Mouse (Mus musculus): ENCODE measurements around the gene Hipk4. TPM values are rescaled to one million over a fixed set of nuclear protein-coding genes. Genes with fewer than 3 reads are reported as not detected.
"Not testable (repeated sequence)": the region's sequence is repeated elsewhere in the genome, so short reads cannot be mapped to it uniquely, and the experiment has no call there.

The Hipk4 gene
- polyA plus RNA-seq, 1 experiment from 2014 or later: 0.56 TPM

- peak; percentile 2; the same call in 1 of the 2 replicates for ATAC-seq
- H3K4me1 ChIP-seq: peaks cover 26% of the 10 kb centered on the region
- peak overlapping the region; percentile 76 for H3K4me3 ChIP-seq
- no peaks in the 10 kb centered on the region for H3K9me3 ChIP-seq (replicated peaks)
- H3K36me3 ChIP-seq (ENCODE audit: poor library complexity, severe bottlenecking): no peaks in the 10 kb centered on the region
- no peak overlapping the region for H3K27ac ChIP-seq
- WGBS: 6% methylated on average over 13 of the region's 13 CpGs
- H3K9ac ChIP-seq: peak overlapping the region; percentile 9; the same call in 1 of the 2 replicates
- H3K27me3 ChIP-seq: peaks cover 9% of the 10 kb centered on the region; the same call in 1 of the 2 replicates
- H3K4me2 ChIP-seq: peak overlapping the region; percentile 66
Observed at GRCm38 (mm10) chr7:27486102-27486769, 36.8 kb upstream of the Hipk4 start.

GRCm38 (mm10) chr7:27486770-27487697, 36.0 kb upstream of the Hipk4 start, which contains the start of gene Sertad1:
Gene Sertad1 (plus strand): TSS chr7:27486910.
- H3K9me3 ChIP-seq (replicated peaks): no peaks in the 10 kb centered on the region
- peak within 1 kb of the TSS; percentile 72 for H3K9ac ChIP-seq
- peak within 1 kb of the TSS; percentile 66 for H3K4me2 ChIP-seq
- H3K4me3 ChIP-seq: peak within 1 kb of the TSS; percentile 76
- H3K36me3 ChIP-seq (ENCODE audit: poor library complexity, severe bottlenecking): no peaks in the 10 kb centered on the region
- peak; percentile 99 for ATAC-seq
- peaks cover 18% of the 10 kb centered on the region; the same call in 1 of the 2 replicates for H3K4me1 ChIP-seq
- H3K27me3 ChIP-seq: peaks cover 9% of the 10 kb centered on the region; the same call in 1 of the 2 replicates
- under 1% methylated on average over 70 of the region's 80 CpGs for WGBS
- peak within 1 kb of the TSS; percentile 85 for H3K27ac ChIP-seq

- H3K27ac ChIP-seq: no peak overlapping the region
- no peaks in the 10 kb centered on the region for H3K36me3 ChIP-seq (ENCODE audit: poor library complexity, severe bottlenecking)
- H3K4me2 ChIP-seq: peak overlapping the region; percentile 66
- H3K9me3 ChIP-seq (replicated peaks): no peaks in the 10 kb centered on the region
- H3K4me1 ChIP-seq: peaks cover 17% of the 10 kb centered on the region; the same call in 1 of the 2 replicates
- peak overlapping the region; percentile 76 for H3K4me3 ChIP-seq
- peak overlapping the region; percentile 72 for H3K9ac ChIP-seq
- 3% methylated on average over 13 of the region's 13 CpGs for WGBS
- H3K27me3 ChIP-seq: peaks cover 9% of the 10 kb centered on the region; the same call in 1 of the 2 replicates
- no peak for ATAC-seq
Observed at GRCm38 (mm10) chr7:27487740-27488268, 35.3 kb upstream of the Hipk4 start.

GRCm38 (mm10) chr7:27489270-27489869, 33.7 kb upstream of the Hipk4 start:
- WGBS: 93% methylated on average over 25 of the region's 25 CpGs

GRCm38 (mm10) chr7:27490227-27490542, 32.9 kb upstream of the Hipk4 start:
- H3K27ac ChIP-seq: peak overlapping the region; percentile 45; the same call in 1 of the 2 replicates
- H3K9ac ChIP-seq: peak overlapping the region; percentile 63
- H3K27me3 ChIP-seq: peaks cover 9% of the 10 kb centered on the region; the same call in 1 of the 2 replicates
- H3K4me2 ChIP-seq: peak overlapping the region; percentile 62
- peak overlapping the region; percentile 39 for H3K4me3 ChIP-seq
- no peaks in the 10 kb centered on the region for H3K9me3 ChIP-seq (replicated peaks)
- peaks cover 17% of the 10 kb centered on the region; the same call in 1 of the 2 replicates for H3K4me1 ChIP-seq
- no peak for ATAC-seq
- WGBS: 51% methylated on average over 4 of the region's 4 CpGs
- no peaks in the 10 kb centered on the region for H3K36me3 ChIP-seq (ENCODE audit: poor library complexity, severe bottlenecking)

More at GRCm38 (mm10) chr7:27489270-27489869, 33.7 kb upstream of the Hipk4 start:
- Histone ChIP-seq H3K27me3 (peaks cover 9% of the 10 kb centered on the region; the same call in 1 of the 2 replicates), H3K9me3 (replicated peaks) (no peaks in the 10 kb centered on the region), H3K4me3 (no peak overlapping the region), H3K4me2 (no peak overlapping the region), H3K4me1 (peaks cover 17% of the 10 kb centered on the region; the same call in 1 of the 2 replicates), H3K27ac (no peak overlapping the region; the same call in 1 of the 2 replicates), H3K9ac (no peak overlapping the region), H3K36me3 (ENCODE audit: poor library complexity, severe bottlenecking) (no peaks in the 10 kb centered on the region)
- no peak for ATAC-seq

- ATAC-seq: peak; percentile 19; the same call in 1 of the 2 replicates
- peaks cover 9% of the 10 kb centered on the region; the same call in 1 of the 2 replicates for H3K27me3 ChIP-seq
- peak overlapping the region; percentile 62 for H3K4me2 ChIP-seq
- no peaks in the 10 kb centered on the region for H3K36me3 ChIP-seq (ENCODE audit: poor library complexity, severe bottlenecking)
- peaks cover 17% of the 10 kb centered on the region; the same call in 1 of the 2 replicates for H3K4me1 ChIP-seq
- 1% methylated on average over 29 of the region's 33 CpGs for WGBS
- H3K9me3 ChIP-seq (replicated peaks): no peaks in the 10 kb centered on the region
- peak overlapping the region; percentile 39 for H3K4me3 ChIP-seq
- peak overlapping the region; percentile 45; the same call in 1 of the 2 replicates for H3K27ac ChIP-seq
- H3K9ac ChIP-seq: peak overlapping the region; percentile 63
Observed at GRCm38 (mm10) chr7:27490543-27491329, 32.3 kb upstream of the Hipk4 start.

- 85% methylated on average over 7 of the region's 7 CpGs for WGBS
- no peak overlapping the region for H3K9ac ChIP-seq
- no peak overlapping the region for H3K27ac ChIP-seq
- peaks cover 9% of the 10 kb centered on the region; the same call in 1 of the 2 replicates for H3K27me3 ChIP-seq
- ATAC-seq: no peak
- no peaks in the 10 kb centered on the region for H3K36me3 ChIP-seq (ENCODE audit: poor library complexity, severe bottlenecking)
- no peaks in the 10 kb centered on the region for H3K9me3 ChIP-seq (replicated peaks)
- peaks cover 14% of the 10 kb centered on the region; the same call in 1 of the 2 replicates for H3K4me1 ChIP-seq
- H3K4me2 ChIP-seq: no peak overlapping the region
- no peak overlapping the region for H3K4me3 ChIP-seq
Observed at GRCm38 (mm10) chr7:27491856-27492255, 31.2 kb upstream of the Hipk4 start.

- H3K9me3 ChIP-seq (replicated peaks): no peaks in the 10 kb centered on the region
- peaks cover 9% of the 10 kb centered on the region; the same call in 1 of the 2 replicates for H3K27me3 ChIP-seq
- no peak overlapping the region for H3K4me2 ChIP-seq
- 86% methylated on average over 3 of the region's 3 CpGs for WGBS
- no peak overlapping the region for H3K9ac ChIP-seq
- H3K36me3 ChIP-seq (ENCODE audit: poor library complexity, severe bottlenecking): no peaks in the 10 kb centered on the region
- ATAC-seq: no peak
- no peak overlapping the region for H3K4me3 ChIP-seq
- H3K27ac ChIP-seq: no peak overlapping the region
- peaks cover 8% of the 10 kb centered on the region; the same call in 1 of the 2 replicates for H3K4me1 ChIP-seq
Observed at GRCm38 (mm10) chr7:27493022-27493421, 30.0 kb upstream of the Hipk4 start.

- Histone ChIP-seq H3K27me3 (peaks cover 9% of the 10 kb centered on the region; the same call in 1 of the 2 replicates), H3K9ac (no peak overlapping the region), H3K36me3 (ENCODE audit: poor library complexity, severe bottlenecking) (no peaks in the 10 kb centered on the region), H3K27ac (no peak overlapping the region), H3K4me1 (peaks cover 4% of the 10 kb centered on the region; the same call in 1 of the 2 replicates), H3K4me2 (no peak overlapping the region), H3K4me3 (no peak overlapping the region), H3K9me3 (replicated peaks) (no peaks in the 10 kb centered on the region)
- no peak for ATAC-seq
- 84% methylated on average over 5 of the region's 5 CpGs for WGBS
Observed at GRCm38 (mm10) chr7:27493450-27493849, 29.6 kb upstream of the Hipk4 start.

GRCm38 (mm10) chr7:27494659-27495367, 28.3 kb upstream of the Hipk4 start:
- H3K9me3 ChIP-seq (replicated peaks); H3K27me3 ChIP-seq; H3K9ac ChIP-seq; H3K4me3 ChIP-seq; H3K36me3 ChIP-seq (ENCODE audit: poor library complexity, severe bottlenecking); H3K27ac ChIP-seq; H3K4me2 ChIP-seq; ATAC-seq; H3K4me1 ChIP-seq: not testable (repeated sequence)
- WGBS: 93% methylated on average over 9 of the region's 9 CpGs

Measured in forebrain, embryonic 13.5 days (tissue).